Mouse (Mus musculus) thymus, adult 2 months (tissue): ENCODE measurements around the gene Gadd45a.

Experiments
- CTCF ChIP-seq: fragments of 200-500 bp; IDR thresholded peaks from 2 replicates; pipeline ENCODE4 v1.5.1; 2012; ENCODE audit warnings: mild to moderate bottlenecking, control low read depth, low read length, moderate library complexity, borderline replicate concordance; ENCODE audit not compliant: control insufficient read depth, poor library complexity, insufficient read depth; ENCODE audit errors: extremely low read depth
- POLR2A ChIP-seq: fragments of 200-500 bp; IDR thresholded peaks from 2 replicates; pipeline ENCODE4 v1.6.1; 2012; ENCODE audit warnings: mild to moderate bottlenecking, low read length, control low read depth, moderate library complexity; ENCODE audit not compliant: control insufficient read depth, poor library complexity, insufficient read depth; ENCODE audit errors: extremely low read depth

- no peak for TF ChIP-seq CTCF
- TF ChIP-seq POLR2A, result no peak
Measured at GRCm38 (mm10) chr6:66989518-66989917, 47.7 kb downstream of the Gadd45a start.
